Mouse (Mus musculus) midbrain, embryonic 13.5 days (tissue): Measurements from ENCODE around the gene Fam53a. TPM values are rescaled to one million over a fixed set of nuclear protein-coding genes. Genes with fewer than 3 reads are reported as not detected.

ENCODE experiments used
- ATAC-seq: fragments of 200-750 bp; cut with Nextera tagmentation; 2 replicates; pipeline ENCODE4 v1.8.0; 2017; ENCODE audit warnings: mild to moderate bottlenecking, moderate TSS enrichment, moderate library complexity
- H3K27ac ChIP-seq: fragments of 300-500 bp; sonication (generic); 2 replicates; pipeline ENCODE4 v1.5.1; 2015; ENCODE audit warnings: inconsistent platforms, mild to moderate bottlenecking, moderate library complexity
- H3K27me3 ChIP-seq: fragments of 300-500 bp; sonication (generic); 2 replicates; pipeline ENCODE4 v1.6.1; 2015; ENCODE audit warnings: mild to moderate bottlenecking, inconsistent platforms
- H3K36me3 ChIP-seq: fragments of 300-500 bp; sonication (generic); 2 replicates; pipeline ENCODE4 v1.6.1; 2015; ENCODE audit warnings: mild to moderate bottlenecking, inconsistent platforms
- H3K4me1 ChIP-seq: fragments of 300-500 bp; sonication (generic); replicated peaks from 2 replicates; pipeline ENCODE4 v1.6.1; 2015; ENCODE audit warnings: inconsistent platforms
- H3K4me2 ChIP-seq: fragments of 300-500 bp; sonication (generic); replicated peaks from 2 replicates; pipeline ENCODE4 v1.6.1; 2015; ENCODE audit warnings: moderate library complexity, mild to moderate bottlenecking, inconsistent platforms
- H3K4me3 ChIP-seq: fragments of 300-500 bp; sonication (generic); replicated peaks from 2 replicates; pipeline ENCODE4 v1.5.1; 2015; ENCODE audit warnings: mild to moderate bottlenecking, inconsistent platforms
- H3K9ac ChIP-seq: fragments of 300-500 bp; sonication (generic); replicated peaks from 2 replicates; pipeline ENCODE4 v1.6.1; 2015; ENCODE audit warnings: mild to moderate bottlenecking, inconsistent platforms
- H3K9me3 ChIP-seq: fragments of 300-500 bp; sonication (generic); 2 replicates; pipeline ENCODE4 v1.6.1; 2016; ENCODE audit warnings: mild to moderate bottlenecking, inconsistent platforms
- WGBS: fragments of 180-500 bp; shearing (Covaris S2); methylation state at CpG from one replicate; pipeline ENCODE4 v1.1.7; 2015; 5-methylcytosine and 5-hydroxymethylcytosine counted together
- polyA plus RNA-seq: library from polyadenylated mRNA; unstranded; fragments of >200 nt; fragmentation: Nextera tagmentation; extraction: Ambion mirVana; gene quantifications from 2 replicates; pipeline ENCODE4 v1.2.1, GENCODE M21; 2015

The Fam53a gene
- polyA plus RNA-seq, 1 experiment from 2014 or later = 41.3 TPM

- Histone ChIP-seq H3K4me3 (no peak overlapping the region), H3K4me2 (no peak overlapping the region), H3K4me1 (no peaks in the 10 kb centered on the region), H3K9ac (no peak overlapping the region), H3K27ac (no peak overlapping the region), H3K36me3 (no peaks in the 10 kb centered on the region), H3K27me3 (0 out of 2 replicates have a peak, but pooled peaks cover 2% of the 10 kb centered on the region), H3K9me3 (no peaks in the 10 kb centered on the region)
- ATAC-seq = no peak
- 79% methylated on average over 18 of the region's 18 CpGs for WGBS
These were observed 41.9 kb downstream of the Fam53a start for GRCm38 (mm10) chr5:33587498-33588058.

GRCm38 (mm10) chr5:33580336-33580735, 49.1 kb downstream of the Fam53a start:
- whole genome bisulfite sequencing = 90% methylated on average over 1 of the region's 1 CpGs
- Histone ChIP-seq H3K4me3 (no peak overlapping the region), H3K36me3 (no peaks in the 10 kb centered on the region), H3K9me3 (no peaks in the 10 kb centered on the region), H3K9ac (no peak overlapping the region), H3K4me2 (no peak overlapping the region), H3K27me3 (no peaks in the 10 kb centered on the region), H3K4me1 (no peaks in the 10 kb centered on the region), H3K27ac (no peak overlapping the region)
- no peak for ATAC-seq

GRCm38 (mm10) chr5:33574207-33574606, 55.2 kb downstream of the Fam53a start:
- H3K9me3 ChIP-seq = no peaks in the 10 kb centered on the region
- no peaks in the 10 kb centered on the region for H3K4me1 ChIP-seq
- no peak for ATAC-seq
- WGBS = 87% methylated on average over 4 of the region's 4 CpGs
- no peak overlapping the region for H3K4me2 ChIP-seq
- H3K4me3 ChIP-seq = no peak overlapping the region
- no peaks in the 10 kb centered on the region for H3K36me3 ChIP-seq
- no peaks in the 10 kb centered on the region for H3K27me3 ChIP-seq
- H3K27ac ChIP-seq = no peak overlapping the region
- no peak overlapping the region for H3K9ac ChIP-seq

GRCm38 (mm10) chr5:33565886-33566285, 63.5 kb downstream of the Fam53a start:
- Histone ChIP-seq H3K4me2 (no peak overlapping the region), H3K9ac (no peak overlapping the region), H3K27me3 (no peaks in the 10 kb centered on the region), H3K36me3 (no peaks in the 10 kb centered on the region), H3K4me3 (no peak overlapping the region), H3K27ac (no peak overlapping the region), H3K4me1 (no peaks in the 10 kb centered on the region), H3K9me3 (no peaks in the 10 kb centered on the region)
- ATAC-seq = no peak
- WGBS = 87% methylated on average over 4 of the region's 4 CpGs

- Histone ChIP-seq H3K9me3 (no peaks in the 10 kb centered on the region), H3K4me2 (no peak overlapping the region), H3K9ac (no peak overlapping the region), H3K4me1 (no peaks in the 10 kb centered on the region), H3K27me3 (no peaks in the 10 kb centered on the region), H3K4me3 (no peak overlapping the region), H3K27ac (no peak overlapping the region), H3K36me3 (no peaks in the 10 kb centered on the region)
- WGBS = 87% methylated on average over 14 of the region's 14 CpGs
- ATAC-seq = no peak
These were observed 73.0 kb downstream of the Fam53a start for GRCm38 (mm10) chr5:33556277-33556995.

Other genes with a start within 250 kb of the Fam53a start
- gene Nkx1-1, start 195.7 kb downstream of the Fam53a start, polyA plus RNA-seq = not detected in 2 replicates
- gene Gm9903, start 290 bp upstream of the Fam53a start, polyA plus RNA-seq = 0.85 TPM in 2 replicates
- 143 and 151 TPM in 2 replicates for gene Slbp, start 22.9 kb upstream of the Fam53a start, polyA plus RNA-seq
- 84.6 and 88.0 TPM in 2 replicates for gene Tacc3, start 28.5 kb upstream of the Fam53a start, polyA plus RNA-seq
- 31.8 and 33.2 TPM in 2 replicates for gene Tmem129, start 28.8 kb upstream of the Fam53a start, polyA plus RNA-seq
- 38.3 and 45.9 TPM in 2 replicates for gene Fgfr3, start 92.0 kb upstream of the Fam53a start, polyA plus RNA-seq
- 52.3 and 58.7 TPM in 2 replicates for gene Letm1, start 153.2 kb upstream of the Fam53a start, polyA plus RNA-seq
- gene Nsd2, start 191.1 kb upstream of the Fam53a start, polyA plus RNA-seq = 83.3 and 87.2 TPM in 2 replicates